Mouse (Mus musculus) midbrain, postnatal 0 days (tissue): ENCODE measurements around the gene Sec23a. TPM values are rescaled to one million over a fixed set of nuclear protein-coding genes. Genes with fewer than 3 reads are reported as not detected.

Source experiments
- ATAC-seq: fragments of 200-750 bp; cut with Nextera tagmentation; 2 replicates; pipeline ENCODE4 v1.8.0; 2017; ENCODE audit warnings: moderate number of reproducible peaks, mild to moderate bottlenecking, moderate TSS enrichment, moderate library complexity; ENCODE audit not compliant: low FRiP score
- DNase-seq: peaks from one replicate; pipeline ENCODE4 v3.0.0-alpha.2; 2015; ENCODE audit warnings: low spot score
- H3K27ac ChIP-seq: fragments of 300-500 bp; sonication (generic); 2 replicates; pipeline ENCODE4 v1.5.1; 2014; ENCODE audit warnings: low read depth, mild to moderate bottlenecking, low read length, mixed read lengths
- H3K27me3 ChIP-seq: fragments of 300-500 bp; sonication (generic); 2 replicates; pipeline ENCODE4 v1.6.1; 2014; ENCODE audit warnings: low read length, control low read depth, mixed read lengths; ENCODE audit not compliant: insufficient read depth
- H3K36me3 ChIP-seq: fragments of 300-500 bp; sonication (generic); 2 replicates; pipeline ENCODE4 v1.6.1; 2014; ENCODE audit warnings: low read length, control low read depth, mixed read lengths; ENCODE audit not compliant: insufficient read depth
- H3K4me1 ChIP-seq: fragments of 300-500 bp; sonication (generic); 2 replicates; pipeline ENCODE4 v1.6.1; 2014; ENCODE audit warnings: mild to moderate bottlenecking, control low read depth, antibody characterized with exemption, low read length, mixed read lengths; ENCODE audit not compliant: insufficient read depth
- H3K4me2 ChIP-seq: fragments of 300-500 bp; sonication (generic); 2 replicates; pipeline ENCODE4 v1.6.1; 2014; ENCODE audit warnings: low read depth, mild to moderate bottlenecking, low read length, mixed read lengths; ENCODE audit not compliant: poor library complexity, severe bottlenecking
- H3K4me3 ChIP-seq: fragments of 300-500 bp; sonication (generic); 2 replicates; pipeline ENCODE4 v1.5.1; 2014; ENCODE audit warnings: low read depth, mild to moderate bottlenecking, low read length, moderate library complexity
- H3K9ac ChIP-seq: fragments of 300-500 bp; sonication (generic); replicated peaks from 2 replicates; pipeline ENCODE4 v1.6.1; 2014; ENCODE audit warnings: mild to moderate bottlenecking, low read length, moderate library complexity, mixed read lengths; ENCODE audit not compliant: poor library complexity, severe bottlenecking
- H3K9me3 ChIP-seq: fragments of 300-500 bp; sonication (generic); 2 replicates; pipeline ENCODE4 v1.6.1; 2016; ENCODE audit warnings: low read length, control low read depth
- CTCF ChIP-seq: IDR thresholded peaks from 2 replicates; pipeline ENCODE4 v1.5.1; 2016; ENCODE audit warnings: antibody characterized with exemption, mild to moderate bottlenecking
- WGBS: fragments of 180-500 bp; shearing (Covaris S2); extraction: QIAGEN DNeasy Blood & Tissue Kit; methylation state at CpG from one replicate; pipeline ENCODE4 v1.1.7; 2014; 5-methylcytosine and 5-hydroxymethylcytosine counted together
- polyA plus RNA-seq: library from polyadenylated mRNA; unstranded; fragments of >200 nt; fragmentation: Nextera tagmentation; extraction: Ambion mirVana; gene quantifications from 2 replicates; pipeline ENCODE4 v1.2.1, GENCODE M21; 2015
- total RNA-seq: library from RNA; depleted of rRNA; stranded (reverse); fragments of >200 nt; gene quantifications from 2 replicates; pipeline ENCODE4 v1.2.3, GENCODE M21; 2014

The Sec23a gene
- total and polyA plus RNA-seq, 2 experiments from 2014 or later = 92.3 to 150 TPM

GRCm38 (mm10) chr12:59039162-59039970 is 27.5 kb upstream of the Sec23a start:
- Histone ChIP-seq H3K9ac (no peak overlapping the region), H3K9me3 (no peaks in the 10 kb centered on the region), H3K36me3 (peaks cover 15% of the 10 kb centered on the region; the same call in 1 of the 2 replicates), H3K4me1 (no peaks in the 10 kb centered on the region), H3K27me3 (no peaks in the 10 kb centered on the region), H3K4me2 (peak overlapping the region; percentile 2; the same call in 1 of the 2 replicates), H3K4me3 (no peak overlapping the region), H3K27ac (no peak overlapping the region; the same call in 1 of the 2 replicates)
- ATAC-seq = no peak
- DNase-seq = no peak
- no peak for TF ChIP-seq CTCF
- WGBS = 69% methylated on average over 10 of the region's 10 CpGs

- 76% methylated on average over 5 of the region's 5 CpGs for WGBS
- no peak for ATAC-seq
- H3K9ac ChIP-seq = no peak overlapping the region
Observed at GRCm38 (mm10) chr12:59032101-59032500, 20.3 kb upstream of the Sec23a start.

GRCm38 (mm10) chr12:59021306-59021705 is 9.5 kb upstream of the Sec23a start:
- Histone ChIP-seq H3K9me3 (no peaks in the 10 kb centered on the region), H3K27ac (no peak overlapping the region), H3K4me2 (no peak overlapping the region), H3K27me3 (no peaks in the 10 kb centered on the region), H3K4me3 (no peak overlapping the region), H3K4me1 (no peaks in the 10 kb centered on the region), H3K9ac (no peak overlapping the region), H3K36me3 (peaks cover 14% of the 10 kb centered on the region)
- 96% methylated on average over 4 of the region's 4 CpGs for WGBS
- ATAC-seq = no peak
- TF ChIP-seq CTCF = no peak
- no peak for DNase-seq

More at GRCm38 (mm10) chr12:59032101-59032500, 20.3 kb upstream of the Sec23a start:
- Histone ChIP-seq H3K4me3 (no peak overlapping the region), H3K27ac (no peak overlapping the region), H3K4me2 (no peak overlapping the region), H3K36me3 (no peaks in the 10 kb centered on the region; the same call in 1 of the 2 replicates), H3K4me1 (no peaks in the 10 kb centered on the region), H3K27me3 (no peaks in the 10 kb centered on the region), H3K9me3 (no peaks in the 10 kb centered on the region)
- TF ChIP-seq CTCF = no peak; the same call in 1 of the 2 replicates
- DNase-seq = no peak

GRCm38 (mm10) chr12:59019891-59020290 is 8.1 kb upstream of the Sec23a start:
- ATAC-seq (no peak), DNase-seq (no peak)
- Histone ChIP-seq H3K27me3 (no peaks in the 10 kb centered on the region), H3K4me1 (no peaks in the 10 kb centered on the region), H3K27ac (no peak overlapping the region), H3K9me3 (no peaks in the 10 kb centered on the region), H3K4me3 (no peak overlapping the region), H3K9ac (no peak overlapping the region), H3K4me2 (no peak overlapping the region), H3K36me3 (peaks cover 10% of the 10 kb centered on the region)
- TF ChIP-seq CTCF = no peak
- WGBS = 85% methylated on average over 2 of the region's 2 CpGs

GRCm38 (mm10) chr12:59017970-59018369 is 6.2 kb upstream of the Sec23a start:
- Histone ChIP-seq H3K4me3 (no peak overlapping the region), H3K27ac (no peak overlapping the region), H3K9me3 (no peaks in the 10 kb centered on the region), H3K36me3 (peaks cover 10% of the 10 kb centered on the region), H3K4me1 (no peaks in the 10 kb centered on the region), H3K4me2 (no peak overlapping the region), H3K9ac (no peak overlapping the region), H3K27me3 (no peaks in the 10 kb centered on the region)
- ATAC-seq = no peak
- no peak for DNase-seq
- WGBS = 92% methylated on average over 8 of the region's 8 CpGs
- no peak for TF ChIP-seq CTCF

- peak; percentile 94 for DNase-seq
- Histone ChIP-seq H3K27ac (peak within 1 kb of the TSS; percentile 43), H3K36me3 (peaks cover 5% of the 10 kb centered on the region), H3K4me1 (peaks cover 2% of the 10 kb centered on the region; the same call in 1 of the 2 replicates), H3K9me3 (no peaks in the 10 kb centered on the region), H3K4me2 (peak within 1 kb of the TSS; percentile 76), H3K4me3 (peak within 1 kb of the TSS; percentile 88), H3K27me3 (no peaks in the 10 kb centered on the region), H3K9ac (peak within 1 kb of the TSS; percentile 61)
- ATAC-seq = peak; percentile 76
- TF ChIP-seq CTCF = peak; percentile 51
- whole genome bisulfite sequencing = under 1% methylated on average over 28 of the region's 28 CpGs
Observed at GRCm38 (mm10) chr12:59013234-59013633, 1.4 kb upstream of the Sec23a start, which contains the start of gene Gemin2. Gene Gemin2 (plus strand): TSS chr12:59013393.
